Mouse (Mus musculus) neural tube, embryonic 14.5 days (tissue): Measurements from ENCODE around the gene Rfx1. TPM values are rescaled to one million over a fixed set of nuclear protein-coding genes. Genes with fewer than 3 reads are reported as not detected.
A peak's percentile ranks its signal among the peaks of the same experiment; 100 is the strongest.

Experiments used
- ATAC-seq: fragments of 200-750 bp; cut with Nextera tagmentation; 2 replicates; pipeline ENCODE4 v1.8.0; 2017; ENCODE audit warnings: low read depth, mild to moderate bottlenecking, moderate TSS enrichment, moderate library complexity
- H3K27ac ChIP-seq: fragments of 300-500 bp; sonication (generic); 2 replicates; pipeline ENCODE4 v1.5.1; 2014; ENCODE audit warnings: low read depth, mild to moderate bottlenecking, control low read depth, low read length, moderate library complexity, mixed read lengths
- H3K27me3 ChIP-seq: fragments of 300-500 bp; sonication (generic); 2 replicates; pipeline ENCODE4 v1.6.1; 2014; ENCODE audit warnings: low read length; ENCODE audit not compliant: control insufficient read depth, insufficient read depth
- H3K36me3 ChIP-seq: fragments of 300-500 bp; sonication (generic); 2 replicates; pipeline ENCODE4 v1.6.1; 2014; ENCODE audit warnings: low read length, mixed read lengths; ENCODE audit not compliant: control insufficient read depth, insufficient read depth
- H3K4me1 ChIP-seq: fragments of 300-500 bp; sonication (generic); 2 replicates; pipeline ENCODE4 v1.6.1; 2014; ENCODE audit warnings: low read length; ENCODE audit not compliant: control insufficient read depth, insufficient read depth
- H3K4me2 ChIP-seq: fragments of 300-500 bp; sonication (generic); 2 replicates; pipeline ENCODE4 v1.6.1; 2014; ENCODE audit warnings: mild to moderate bottlenecking, low read depth, low read length, control low read depth
- H3K4me3 ChIP-seq: fragments of 300-500 bp; sonication (generic); 2 replicates; pipeline ENCODE4 v1.5.1; 2014; ENCODE audit warnings: low read depth, low read length, control low read depth, mixed read lengths
- H3K9ac ChIP-seq: fragments of 300-500 bp; sonication (generic); replicated peaks from 2 replicates; pipeline ENCODE4 v1.6.1; 2014; ENCODE audit warnings: low read depth, mild to moderate bottlenecking, control low read depth, low read length, mixed read lengths
- H3K9me3 ChIP-seq: fragments of 300-500 bp; sonication (generic); 2 replicates; pipeline ENCODE4 v1.6.1; 2016; ENCODE audit warnings: low read length; ENCODE audit not compliant: control insufficient read depth
- WGBS: fragments of 180-500 bp; shearing (Covaris S2); extraction: QIAGEN DNeasy Blood & Tissue Kit; methylation state at CpG from one replicate; pipeline ENCODE4 v1.1.7; 2014; 5-methylcytosine and 5-hydroxymethylcytosine counted together
- polyA plus RNA-seq: library from polyadenylated mRNA; unstranded; fragments of >200 nt; fragmentation: Nextera tagmentation; extraction: Ambion mirVana; gene quantifications from 2 replicates; pipeline ENCODE4 v1.2.1, GENCODE M21; 2014

Gene Rfx1
- polyA plus RNA-seq, 1 experiment from 2014 or later, result 12.8 TPM

DNA sequence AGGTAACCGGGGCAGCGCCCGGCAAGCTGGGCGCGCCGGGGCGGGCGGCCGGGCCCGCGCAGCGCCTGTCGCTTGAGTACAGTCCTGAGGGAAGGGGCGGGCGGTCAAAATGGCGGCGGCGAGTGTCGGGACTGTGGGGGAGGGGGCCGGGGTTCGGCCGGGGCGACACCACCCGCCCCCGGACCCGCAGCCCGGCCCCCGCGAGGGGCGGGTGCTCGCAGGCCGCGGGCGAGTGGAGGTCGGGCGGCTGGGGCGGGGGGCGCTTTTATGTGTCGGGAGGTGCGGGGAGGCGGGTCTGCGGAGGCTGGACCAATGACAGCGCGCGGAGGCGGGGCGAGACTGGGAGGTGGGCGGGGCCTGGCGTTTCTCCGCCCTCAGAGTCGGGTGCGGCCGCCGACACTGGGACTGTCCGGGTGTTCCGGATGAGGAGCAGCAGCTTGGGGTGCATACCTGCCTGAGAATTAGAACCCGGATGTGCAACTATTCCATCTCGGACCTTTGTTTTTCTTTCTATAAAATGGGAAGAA lies 476 bp downstream of the Rfx1 start:
- WGBS, result 2% methylated on average over 47 of the region's 58 CpGs
- peak; percentile 57 for ATAC-seq
- Histone ChIP-seq H3K27ac (peak overlapping the region; percentile 94), H3K9me3 (no peaks in the 10 kb centered on the region), H3K4me3 (peak overlapping the region; percentile 86), H3K36me3 (no peaks in the 10 kb centered on the region), H3K9ac (peak overlapping the region; percentile 79), H3K4me2 (peak overlapping the region; percentile 48), H3K4me1 (peaks cover 23% of the 10 kb centered on the region), H3K27me3 (no peaks in the 10 kb centered on the region)

DNA sequence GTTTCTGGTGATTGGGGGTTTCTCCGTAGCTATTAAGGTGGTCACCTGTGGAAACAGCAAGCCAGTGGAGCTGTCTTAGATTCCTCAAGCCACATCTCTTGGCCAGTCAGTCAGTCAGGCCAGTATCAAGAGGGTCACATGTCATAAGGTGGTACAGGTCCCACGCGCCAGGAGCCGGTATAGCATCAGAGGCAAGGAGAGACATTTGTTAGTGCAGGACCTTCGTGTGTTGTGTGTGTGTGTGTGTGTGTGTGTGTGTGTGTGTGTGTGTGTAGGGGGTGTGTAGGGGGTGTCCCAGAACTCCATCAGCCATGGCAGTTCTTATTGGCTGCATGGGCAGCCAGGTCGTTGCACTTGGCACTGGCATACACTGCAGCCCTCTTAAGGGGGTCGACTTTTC lies 1.3 kb downstream of the Rfx1 start:
- no peak overlapping the region for H3K9ac ChIP-seq
- no peaks in the 10 kb centered on the region for H3K36me3 ChIP-seq
- ATAC-seq, result no peak
- no peak overlapping the region for H3K27ac ChIP-seq
- WGBS, result 90% methylated on average over 7 of the region's 7 CpGs
- H3K9me3 ChIP-seq, result no peaks in the 10 kb centered on the region
- peak overlapping the region; percentile 86 for H3K4me3 ChIP-seq
- H3K4me1 ChIP-seq, result peaks cover 24% of the 10 kb centered on the region
- peak overlapping the region; percentile 48 for H3K4me2 ChIP-seq
- no peaks in the 10 kb centered on the region for H3K27me3 ChIP-seq

- no peak overlapping the region for H3K9ac ChIP-seq
- H3K4me2 ChIP-seq, result 0 out of 2 replicates have a peak overlapping the region, but pooled peaks have one; percentile 48
- H3K27ac ChIP-seq, result no peak overlapping the region
- no peaks in the 10 kb centered on the region for H3K36me3 ChIP-seq
- no peaks in the 10 kb centered on the region for H3K9me3 ChIP-seq
- no peaks in the 10 kb centered on the region for H3K27me3 ChIP-seq
- no peak overlapping the region for H3K4me3 ChIP-seq
- WGBS, result 80% methylated on average over 12 of the region's 12 CpGs
- no peak for ATAC-seq
- peaks cover 29% of the 10 kb centered on the region for H3K4me1 ChIP-seq
Observed at GRCm38 (mm10) chr8:84068316-84069035, 1.8 kb downstream of the Rfx1 start.

DNA sequence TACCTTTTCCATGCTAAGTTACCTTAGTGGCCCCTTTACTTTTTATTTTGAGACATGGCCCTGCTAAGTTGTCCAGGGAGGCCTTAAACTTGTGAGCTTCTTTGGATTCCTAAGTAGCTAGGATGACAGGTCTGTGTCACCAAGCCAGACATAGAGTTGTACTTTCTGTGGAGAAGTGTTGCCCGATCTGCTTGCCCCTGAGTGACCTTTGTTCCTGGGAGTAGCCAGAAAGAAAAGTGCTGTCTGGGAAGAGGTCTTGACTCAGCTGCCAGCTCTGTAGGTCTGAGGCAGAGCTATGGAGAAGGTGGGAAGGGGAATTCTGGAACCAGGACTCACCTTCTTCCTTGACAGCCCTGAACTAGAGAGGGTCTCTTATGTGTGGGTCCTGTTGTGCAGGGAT lies 2.5 kb downstream of the Rfx1 start:
- Histone ChIP-seq H3K36me3 (no peaks in the 10 kb centered on the region), H3K9ac (no peak overlapping the region), H3K27me3 (no peaks in the 10 kb centered on the region), H3K4me3 (no peak overlapping the region), H3K4me1 (peaks cover 33% of the 10 kb centered on the region), H3K27ac (0 out of 2 replicates have a peak overlapping the region, but pooled peaks have one; percentile 5), H3K4me2 (no peak overlapping the region), H3K9me3 (no peaks in the 10 kb centered on the region)
- 61% methylated on average over 1 of the region's 1 CpGs for WGBS
- no peak for ATAC-seq

DNA sequence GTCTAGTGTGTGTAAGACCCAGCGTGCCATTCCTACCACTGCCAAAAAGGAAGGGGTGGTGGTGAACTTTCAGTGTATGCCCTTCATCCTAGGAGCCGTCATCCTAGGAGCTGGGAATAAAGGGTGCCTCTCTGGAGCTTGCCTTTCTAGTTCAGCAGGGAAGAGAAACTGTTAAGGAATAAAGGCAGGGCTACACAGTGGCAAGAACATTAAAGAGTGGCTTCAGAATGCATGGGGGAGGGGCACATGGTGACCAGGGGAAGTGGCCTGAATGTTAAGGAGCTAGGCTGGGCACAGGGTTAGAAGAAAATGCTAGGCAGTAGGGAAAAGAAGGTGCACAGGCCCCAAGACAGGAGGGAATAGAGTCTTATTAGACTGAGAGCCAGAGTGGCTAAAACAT lies 3.1 kb downstream of the Rfx1 start:
- no peak overlapping the region for H3K9ac ChIP-seq
- H3K9me3 ChIP-seq, result no peaks in the 10 kb centered on the region
- H3K36me3 ChIP-seq, result no peaks in the 10 kb centered on the region
- H3K4me2 ChIP-seq, result no peak overlapping the region
- no peak overlapping the region for H3K4me3 ChIP-seq
- 40% methylated on average over 2 of the region's 2 CpGs for WGBS
- H3K4me1 ChIP-seq, result peaks cover 33% of the 10 kb centered on the region
- ATAC-seq, result no peak
- no peaks in the 10 kb centered on the region for H3K27me3 ChIP-seq
- peak overlapping the region; percentile 5; the same call in 1 of the 2 replicates for H3K27ac ChIP-seq

- Histone ChIP-seq H3K9ac (no peak overlapping the region), H3K27ac (peak overlapping the region; percentile 28; the same call in 1 of the 2 replicates), H3K4me2 (no peak overlapping the region), H3K4me3 (no peak overlapping the region), H3K36me3 (no peaks in the 10 kb centered on the region), H3K9me3 (no peaks in the 10 kb centered on the region), H3K4me1 (peaks cover 33% of the 10 kb centered on the region), H3K27me3 (no peaks in the 10 kb centered on the region)
- no peak for ATAC-seq
- 86% methylated on average over 5 of the region's 5 CpGs for WGBS
Observed at GRCm38 (mm10) chr8:84070241-84070640, 3.6 kb downstream of the Rfx1 start.

DNA sequence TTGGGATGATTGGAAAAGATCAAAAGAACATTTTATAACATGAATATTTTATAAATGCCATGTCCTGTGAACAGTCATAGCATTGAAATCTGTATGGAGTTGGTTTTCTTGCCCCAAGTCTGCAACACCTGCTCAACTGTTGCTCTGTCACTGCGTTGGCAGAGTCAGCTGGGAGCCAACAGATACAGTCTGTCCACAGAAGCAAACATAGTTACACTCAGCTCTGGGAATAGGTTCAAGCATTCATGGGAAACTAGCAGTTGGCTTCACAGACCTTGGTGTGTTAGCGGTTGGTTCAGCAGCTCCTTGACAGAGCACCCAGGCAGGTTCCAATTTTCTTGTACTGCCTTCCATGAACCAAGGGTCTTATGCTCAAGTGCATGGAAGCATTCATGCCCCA lies 4.0 kb downstream of the Rfx1 start:
- Histone ChIP-seq H3K4me2 (no peak overlapping the region), H3K9me3 (no peaks in the 10 kb centered on the region), H3K4me1 (peaks cover 33% of the 10 kb centered on the region), H3K36me3 (no peaks in the 10 kb centered on the region), H3K27me3 (no peaks in the 10 kb centered on the region), H3K4me3 (no peak overlapping the region), H3K9ac (no peak overlapping the region), H3K27ac (no peak overlapping the region)
- no peak for ATAC-seq
- WGBS, result 86% methylated on average over 2 of the region's 2 CpGs

- H3K27ac ChIP-seq, result no peak overlapping the region
- peaks cover 33% of the 10 kb centered on the region for H3K4me1 ChIP-seq
- no peaks in the 10 kb centered on the region for H3K36me3 ChIP-seq
- no peak overlapping the region for H3K4me3 ChIP-seq
- H3K4me2 ChIP-seq, result no peak overlapping the region
- H3K9me3 ChIP-seq, result no peaks in the 10 kb centered on the region
- ATAC-seq, result no peak
- no peaks in the 10 kb centered on the region for H3K27me3 ChIP-seq
- H3K9ac ChIP-seq, result no peak overlapping the region
- 83% methylated on average over 3 of the region's 3 CpGs for WGBS
Observed at GRCm38 (mm10) chr8:84071921-84072320, 5.3 kb downstream of the Rfx1 start.

- H3K4me3 ChIP-seq, result no peak overlapping the region
Observed at GRCm38 (mm10) chr8:84072321-84072720, 5.7 kb downstream of the Rfx1 start.

More at GRCm38 (mm10) chr8:84072321-84072720, 5.7 kb downstream of the Rfx1 start:
- 86% methylated on average over 10 of the region's 10 CpGs for WGBS
- no peak overlapping the region for H3K4me2 ChIP-seq
- no peak overlapping the region for H3K9ac ChIP-seq
- H3K27ac ChIP-seq, result no peak overlapping the region
- no peaks in the 10 kb centered on the region for H3K36me3 ChIP-seq
- H3K9me3 ChIP-seq, result no peaks in the 10 kb centered on the region
- no peak for ATAC-seq
- peaks cover 33% of the 10 kb centered on the region for H3K4me1 ChIP-seq
- no peaks in the 10 kb centered on the region for H3K27me3 ChIP-seq
